In the genomic region with DNA sequence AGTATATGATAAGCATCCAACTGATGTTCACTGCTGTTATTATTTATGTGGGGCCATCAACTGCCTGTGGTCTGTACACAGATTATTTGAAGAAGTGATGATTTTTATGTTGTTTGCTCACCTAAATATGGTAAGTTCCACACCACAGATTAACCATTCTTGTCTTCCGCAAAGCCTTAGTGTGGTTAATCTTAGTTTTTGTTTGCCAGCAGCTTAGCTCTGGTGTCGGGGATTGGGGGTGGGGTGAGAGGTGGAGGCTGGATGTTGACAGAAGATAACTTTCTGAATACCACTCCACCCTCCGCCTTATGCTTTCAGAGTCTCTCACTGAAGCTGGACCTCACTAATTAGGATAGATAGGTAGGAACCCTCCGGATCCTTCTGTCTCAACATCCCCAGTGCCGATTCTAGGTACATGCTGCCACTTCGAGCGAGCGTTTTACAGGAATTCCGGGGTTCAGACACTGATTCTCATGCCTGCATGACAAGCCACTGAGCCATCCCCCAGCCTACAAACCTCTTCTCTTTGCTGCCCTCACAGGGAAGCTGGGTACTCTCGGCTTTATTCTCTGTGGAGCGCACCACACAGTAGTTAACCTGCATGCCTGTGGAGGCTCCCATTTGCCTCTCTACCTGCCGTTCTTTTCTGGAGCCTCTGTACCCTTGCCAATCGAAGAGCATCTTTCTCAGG, we compare ENCODE assay signal across 13 mouse cellular contexts.
DNase-seq lines count a peak whose midpoint lies in the region; ATAC-seq and TF ChIP-seq lines count a peak whose summit lies in the region.
"Had no signal": no experiment of that assay in that cellular context is flagged by ENCODE, and none has a peak within 500 bp of the region (broad histone marks: within the 10 kb centered on the region; RNA-seq: fewer than 3 reads in every experiment).

No protein-coding gene starts in this region.

- H3K27ac ChIP-seq in kidney, embryonic 15.5 days = no peak overlapping the region
- H3K27ac ChIP-seq in kidney, embryonic 14.5 days (ENCODE audit: low read depth, low read length) = no peak overlapping the region
- peak overlapping the region; percentile 99 for H3K27ac ChIP-seq in liver, embryonic 15.5 days (replicated peaks)
- H3K27ac ChIP-seq in stomach, postnatal 0 days (replicated peaks) = no peak overlapping the region
- H3K27ac ChIP-seq in forebrain, postnatal 0 days (ENCODE audit: low read depth, low read length) = no peak overlapping the region
- H3K27ac ChIP-seq: embryonic facial prominence, embryonic 15.5 days; hindbrain, embryonic 12.5 days had no signal

- H3K4me1 ChIP-seq in kidney, embryonic 15.5 days = 0 out of 2 replicates have a peak, but pooled peaks cover 5% of the 10 kb centered on the region
- H3K4me1 ChIP-seq in kidney, embryonic 14.5 days (ENCODE audit: control insufficient read depth, insufficient read depth, low read length) = no peaks in the 10 kb centered on the region
- H3K4me1 ChIP-seq in liver, embryonic 15.5 days (replicated peaks) = peaks cover 74% of the 10 kb centered on the region
- H3K4me1 ChIP-seq in stomach, postnatal 0 days (replicated peaks; ENCODE audit: control insufficient read depth, insufficient read depth) = no peaks in the 10 kb centered on the region
- no peaks in the 10 kb centered on the region for H3K4me1 ChIP-seq in forebrain, postnatal 0 days (ENCODE audit: insufficient read depth)
- H3K4me1 ChIP-seq: embryonic facial prominence, embryonic 15.5 days; hindbrain, embryonic 12.5 days had no signal

- WGBS in kidney, embryonic 15.5 days = 82% methylated on average over 13 of the region's 13 CpGs
- WGBS in kidney, embryonic 14.5 days = 85% methylated on average over 13 of the region's 13 CpGs
- 18% methylated on average over 13 of the region's 13 CpGs for WGBS in liver, embryonic 15.5 days (ENCODE audit: insufficient replicate concordance)
- 52% methylated on average over 13 of the region's 13 CpGs for WGBS in stomach, postnatal 0 days
- 80% methylated on average over 13 of the region's 13 CpGs for WGBS in forebrain, postnatal 0 days

- no peaks in the 10 kb centered on the region for H3K36me3 ChIP-seq in kidney, embryonic 15.5 days
- H3K36me3 ChIP-seq in kidney, embryonic 14.5 days (ENCODE audit: control insufficient read depth, insufficient read depth, low read length) = no peaks in the 10 kb centered on the region
- no peaks in the 10 kb centered on the region for H3K36me3 ChIP-seq in liver, embryonic 15.5 days (replicated peaks)
- H3K36me3 ChIP-seq in stomach, postnatal 0 days (ENCODE audit: control insufficient read depth, insufficient read depth, low read length) = no peaks in the 10 kb centered on the region
- no peaks in the 10 kb centered on the region for H3K36me3 ChIP-seq in forebrain, postnatal 0 days (ENCODE audit: insufficient read depth)
- H3K36me3 ChIP-seq: embryonic facial prominence, embryonic 15.5 days; hindbrain, embryonic 12.5 days had no signal

- H3K27me3 ChIP-seq in kidney, embryonic 15.5 days = no peaks in the 10 kb centered on the region
- no peaks in the 10 kb centered on the region for H3K27me3 ChIP-seq in kidney, embryonic 14.5 days (ENCODE audit: control insufficient read depth, insufficient read depth, low read length)
- no peaks in the 10 kb centered on the region for H3K27me3 ChIP-seq in liver, embryonic 15.5 days
- H3K27me3 ChIP-seq in stomach, postnatal 0 days (ENCODE audit: control insufficient read depth, insufficient read depth, low read length) = no peaks in the 10 kb centered on the region
- H3K27me3 ChIP-seq in forebrain, postnatal 0 days (ENCODE audit: insufficient read depth, low read length) = no peaks in the 10 kb centered on the region
- H3K27me3 ChIP-seq: embryonic facial prominence, embryonic 15.5 days; hindbrain, embryonic 12.5 days had no signal

- H3K9me3 ChIP-seq in kidney, embryonic 15.5 days (replicated peaks) = no peaks in the 10 kb centered on the region
- H3K9me3 ChIP-seq in kidney, embryonic 14.5 days (ENCODE audit: control insufficient read depth, low read length) = no peaks in the 10 kb centered on the region
- no peaks in the 10 kb centered on the region for H3K9me3 ChIP-seq in liver, embryonic 15.5 days (replicated peaks)
- no peaks in the 10 kb centered on the region for H3K9me3 ChIP-seq in stomach, postnatal 0 days (ENCODE audit: control insufficient read depth, low read length)
- H3K9me3 ChIP-seq in forebrain, postnatal 0 days (ENCODE audit: low read length) = no peaks in the 10 kb centered on the region
- H3K9me3 ChIP-seq: embryonic facial prominence, embryonic 15.5 days; hindbrain, embryonic 12.5 days had no signal

- H3K4me3 ChIP-seq in kidney, embryonic 15.5 days (replicated peaks) = no peak overlapping the region
- H3K4me3 ChIP-seq in kidney, embryonic 14.5 days (ENCODE audit: low read length) = no peak overlapping the region
- H3K4me3 ChIP-seq in liver, embryonic 15.5 days (replicated peaks) = peak overlapping the region; percentile 45
- no peak overlapping the region for H3K4me3 ChIP-seq in stomach, postnatal 0 days (ENCODE audit: low read depth, low read length)
- H3K4me3 ChIP-seq in forebrain, postnatal 0 days (ENCODE audit: low read depth, low read length) = no peak overlapping the region
- H3K4me3 ChIP-seq: embryonic facial prominence, embryonic 15.5 days; hindbrain, embryonic 12.5 days had no signal

- peak; percentile 62 for ATAC-seq in kidney, embryonic 15.5 days (replicated peaks; ENCODE audit: low FRiP score)
- no peak for ATAC-seq in kidney, embryonic 14.5 days (ENCODE audit: low FRiP score, low TSS enrichment)
- ATAC-seq in liver, embryonic 15.5 days (ENCODE audit: insufficient read depth) = peak; percentile 96
- no peak for ATAC-seq in stomach, postnatal 0 days (ENCODE audit: low FRiP score, low TSS enrichment)
- ATAC-seq in forebrain, postnatal 0 days = no peak
- ATAC-seq: lung, postnatal 0 days had no signal

- no peak for TF ChIP-seq EP300 in stomach, postnatal 0 days (optimal IDR thresholded peaks at IDR 0.05)

- H3K4me2 ChIP-seq in kidney, embryonic 15.5 days = no peak overlapping the region
- H3K4me2 ChIP-seq in kidney, embryonic 14.5 days (replicated peaks; ENCODE audit: low read depth, low read length) = no peak overlapping the region
- H3K4me2 ChIP-seq in liver, embryonic 15.5 days = peak overlapping the region; percentile 77
- no peak overlapping the region for H3K4me2 ChIP-seq in stomach, postnatal 0 days (replicated peaks; ENCODE audit: low read depth)
- no peak overlapping the region for H3K4me2 ChIP-seq in forebrain, postnatal 0 days (ENCODE audit: low read depth)
- H3K4me2 ChIP-seq: embryonic facial prominence, embryonic 15.5 days; hindbrain, embryonic 12.5 days had no signal

- no peak overlapping the region for H3K9ac ChIP-seq in kidney, embryonic 15.5 days
- H3K9ac ChIP-seq in kidney, embryonic 14.5 days (ENCODE audit: low read depth, low read length) = no peak overlapping the region
- H3K9ac ChIP-seq in liver, embryonic 15.5 days = peak overlapping the region; percentile 70
- H3K9ac ChIP-seq in stomach, postnatal 0 days (ENCODE audit: low read length) = no peak overlapping the region
- no peak overlapping the region for H3K9ac ChIP-seq in forebrain, postnatal 0 days
- H3K9ac ChIP-seq: embryonic facial prominence, embryonic 15.5 days; hindbrain, embryonic 12.5 days had no signal

- peak; percentile 83 for DNase-seq in c-Kit-negative CD71-positive TER-119-positive erythroid progenitor cells, embryonic 14.5 days (ENCODE audit: low read depth, low spot score)
- peak; percentile 43 for DNase-seq in stomach, postnatal 0 days (ENCODE audit: low spot score)
- DNase-seq in gastrocnemius, postnatal 25 days = no peak
- no peak for DNase-seq in forebrain, postnatal 0 days
- no peak for DNase-seq in kidney, postnatal 14 days
- DNase-seq: cerebellum, adult 11-12 months; kidney, postnatal 25 days had no signal

- no peak for TF ChIP-seq CTCF in stomach, postnatal 0 days (IDR thresholded peaks at IDR 0.05; ENCODE audit: low read depth)
- no peak for TF ChIP-seq CTCF in forebrain, postnatal 0 days (IDR thresholded peaks at IDR 0.05; ENCODE audit: low read depth)

Comparison
In these comparisons a context has a peak if more than half of its experiments do, and no peak if none do; other contexts are left out.
1. ATAC-seq: peak in kidney, embryonic 15.5 days (single experiment) and liver, embryonic 15.5 days (single experiment); none in kidney, embryonic 14.5 days (single experiment), stomach, postnatal 0 days (single experiment) and forebrain, postnatal 0 days (single experiment).
2. DNase-seq: peak in c-Kit-negative CD71-positive TER-119-positive erythroid progenitor cells, embryonic 14.5 days (single experiment) and stomach, postnatal 0 days (single experiment); none in gastrocnemius, postnatal 25 days (single experiment), forebrain, postnatal 0 days (single experiment) and kidney, postnatal 14 days (single experiment).